Mouse (Mus musculus) CH12.LX (cell line): ENCODE data around the gene Usp18.

Experiments used
- BHLHE40 ChIP-seq: IDR thresholded peaks from 2 replicates; pipeline ENCODE4 v1.6.1; 2011; ENCODE audit warnings: mild to moderate bottlenecking, low read depth, low read length, improper control_type of control experiment
- CTCF ChIP-seq, 2 experiments: IDR thresholded peaks in 1 of 2; conservative IDR thresholded peaks in 1 of 2; 2 replicates each; pipeline ENCODE4 v1.5.1; 2011 to 2012; ENCODE audit warnings: low read depth in 2 of 2, low read length in 2 of 2, improper control_type of control experiment in 1 of 2, inconsistent platforms in 1 of 2, mild to moderate bottlenecking in 1 of 2, moderate library complexity in 1 of 2
- EP300 ChIP-seq: IDR thresholded peaks from 2 replicates; pipeline ENCODE4 v1.6.1; 2011; ENCODE audit warnings: low read length, improper control_type of control experiment
- MAX ChIP-seq: IDR thresholded peaks from 2 replicates; pipeline ENCODE4 v1.6.1; 2011; ENCODE audit warnings: low read length, improper control_type of control experiment
- PAX5 ChIP-seq: IDR thresholded peaks from 2 replicates; pipeline ENCODE4 v1.6.1; 2012; ENCODE audit warnings: low read length, inconsistent platforms, mixed read lengths
- POLR2A ChIP-seq: IDR thresholded peaks from 2 replicates; pipeline ENCODE4 v1.6.1; 2011; ENCODE audit warnings: low read depth, mild to moderate bottlenecking, improper control_type of control experiment, low read length
- USF1 ChIP-seq: IDR thresholded peaks from 2 replicates; pipeline ENCODE4 v1.6.1; 2014; ENCODE audit warnings: low read depth, mild to moderate bottlenecking, inconsistent platforms, low read length, improper control_type of control experiment
- ZMIZ1 ChIP-seq: IDR thresholded peaks from 2 replicates; pipeline ENCODE4 v1.6.1; 2012; ENCODE audit warnings: low read depth, mild to moderate bottlenecking, inconsistent platforms, low read length, improper control_type of control experiment

DNA sequence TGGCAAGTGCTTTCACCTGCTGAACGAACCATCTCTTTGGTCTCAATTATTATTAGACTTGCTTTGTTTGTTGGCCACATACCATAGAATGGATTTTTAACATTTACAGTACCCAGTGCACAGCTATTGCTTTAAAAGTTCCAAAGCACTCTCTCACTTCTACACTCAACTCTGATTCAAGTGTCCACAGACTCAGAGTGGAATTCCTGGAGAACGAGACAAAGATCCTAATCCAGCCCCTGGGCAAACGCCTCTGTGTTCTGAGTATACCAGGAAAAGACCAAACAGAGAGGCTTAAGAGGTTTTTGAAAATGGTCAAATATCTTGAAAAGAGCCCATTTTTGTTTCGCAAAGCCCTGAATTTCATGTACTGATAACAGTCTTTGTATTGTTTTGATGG, 32.7 kb upstream of the Usp18 start:
- TF ChIP-seq EP300: no peak
- TF ChIP-seq MAX: no peak
- TF ChIP-seq USF1: no peak
- TF ChIP-seq POLR2A: no peak
- TF ChIP-seq BHLHE40: no peak
- no peak for TF ChIP-seq CTCF (conservative IDR thresholded peaks at IDR 0.05 in 1 of 2, IDR thresholded peaks at IDR 0.05 in 1 of 2; ENCODE audit: low read depth in 2 of 2, low read length in 2 of 2)
- no peak for TF ChIP-seq ZMIZ1
- TF ChIP-seq PAX5: no peak
